Mouse (Mus musculus) gastrocnemius, postnatal 25 days (tissue): ENCODE data around the gene Naa15. TPM values are rescaled to one million over a fixed set of nuclear protein-coding genes. Genes with fewer than 3 reads are reported as not detected.
A peak's percentile ranks its signal among the peaks of the same experiment; 100 is the strongest.
"Not testable (repeated sequence)": the region's sequence is repeated elsewhere in the genome, so short reads cannot be mapped to it uniquely, and the experiment has no call there.

Experiments used
- DNase-seq: peaks from one replicate; pipeline ENCODE4 v3.0.0; 2022
- total RNA-seq, 2 experiments: library from RNA; stranded (reverse); gene quantifications; 1 replicate in 1 of 2; 2 replicates in 1 of 2; pipeline ENCODE4 v1.2.3; 2021

Gene Naa15
- total RNA-seq, 2 experiments from 2014 or later = 39.6 to 48.4 TPM

DNA sequence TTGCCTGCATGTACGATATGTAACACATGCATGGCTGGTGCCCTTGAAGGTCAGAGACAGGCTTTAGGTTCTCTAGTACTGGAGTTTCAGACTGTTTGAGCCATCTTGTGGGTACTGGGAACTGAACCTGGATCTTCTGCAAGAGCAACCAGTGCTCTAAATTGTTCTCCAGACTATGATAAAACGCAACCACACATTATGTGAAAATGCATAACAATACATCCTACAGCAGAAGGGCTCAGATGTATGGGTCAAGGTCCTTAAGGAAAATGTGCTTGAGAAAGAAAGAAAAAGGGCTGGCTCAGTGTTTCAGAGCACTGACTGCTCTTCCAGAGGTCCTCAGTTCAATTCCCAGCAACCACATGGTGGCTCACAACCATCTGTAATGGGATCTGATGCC, 21.3 kb upstream of the Naa15 start:
- DNase-seq = no peak

DNA sequence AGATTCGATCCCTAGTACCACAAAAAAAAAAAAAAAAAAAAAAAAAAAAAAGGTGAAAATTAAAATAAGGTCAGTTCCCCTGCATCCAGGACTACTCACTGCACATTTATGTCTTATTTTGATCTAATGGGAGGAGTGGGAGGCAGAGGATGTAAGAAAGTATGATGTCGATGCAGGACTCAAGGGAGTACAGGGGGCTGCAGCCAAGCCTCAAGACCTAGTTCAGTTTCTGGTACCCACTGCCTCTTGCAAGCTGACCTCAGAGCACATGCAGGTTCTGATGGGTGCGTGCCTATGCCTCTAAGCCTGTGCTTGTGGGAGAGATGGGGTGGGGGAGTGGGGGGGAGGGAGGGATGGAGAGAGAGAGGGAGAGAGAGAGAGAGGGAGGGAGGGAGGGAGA, 20.1 kb upstream of the Naa15 start:
- no peak for DNase-seq

DNA sequence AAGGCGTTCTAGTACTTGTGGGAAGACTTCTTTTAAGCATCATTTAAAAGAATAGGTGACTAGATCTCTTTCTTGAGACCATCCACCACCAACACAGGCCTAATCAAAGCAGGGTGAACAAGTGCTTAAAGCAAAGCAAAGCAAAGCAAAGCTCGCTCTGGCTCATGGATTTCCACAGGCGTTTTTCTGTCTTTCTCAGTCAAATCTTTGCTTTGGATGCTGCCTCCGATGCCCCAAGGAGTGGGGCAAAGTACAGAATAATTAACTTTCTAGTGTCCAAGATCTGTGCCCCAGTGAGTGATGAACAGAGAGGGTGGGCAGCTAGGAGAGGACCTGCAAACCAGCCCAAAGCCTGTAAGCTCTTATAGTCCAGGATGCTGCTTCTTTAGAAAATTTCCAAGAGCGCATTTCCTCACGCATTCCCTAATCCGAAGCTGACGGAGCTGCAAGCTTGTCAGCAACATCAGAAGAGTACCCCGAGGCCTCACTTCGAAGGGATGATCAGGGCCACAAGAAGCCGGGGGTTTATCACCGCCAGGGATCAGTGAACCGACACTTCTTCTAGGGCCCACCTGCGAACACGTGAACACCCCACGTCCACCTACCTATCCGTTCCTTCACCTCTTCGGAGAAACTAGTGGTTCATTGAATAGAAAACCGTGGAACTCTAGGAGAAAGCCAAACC, 19.3 kb upstream of the Naa15 start:
- no peak for DNase-seq

DNA sequence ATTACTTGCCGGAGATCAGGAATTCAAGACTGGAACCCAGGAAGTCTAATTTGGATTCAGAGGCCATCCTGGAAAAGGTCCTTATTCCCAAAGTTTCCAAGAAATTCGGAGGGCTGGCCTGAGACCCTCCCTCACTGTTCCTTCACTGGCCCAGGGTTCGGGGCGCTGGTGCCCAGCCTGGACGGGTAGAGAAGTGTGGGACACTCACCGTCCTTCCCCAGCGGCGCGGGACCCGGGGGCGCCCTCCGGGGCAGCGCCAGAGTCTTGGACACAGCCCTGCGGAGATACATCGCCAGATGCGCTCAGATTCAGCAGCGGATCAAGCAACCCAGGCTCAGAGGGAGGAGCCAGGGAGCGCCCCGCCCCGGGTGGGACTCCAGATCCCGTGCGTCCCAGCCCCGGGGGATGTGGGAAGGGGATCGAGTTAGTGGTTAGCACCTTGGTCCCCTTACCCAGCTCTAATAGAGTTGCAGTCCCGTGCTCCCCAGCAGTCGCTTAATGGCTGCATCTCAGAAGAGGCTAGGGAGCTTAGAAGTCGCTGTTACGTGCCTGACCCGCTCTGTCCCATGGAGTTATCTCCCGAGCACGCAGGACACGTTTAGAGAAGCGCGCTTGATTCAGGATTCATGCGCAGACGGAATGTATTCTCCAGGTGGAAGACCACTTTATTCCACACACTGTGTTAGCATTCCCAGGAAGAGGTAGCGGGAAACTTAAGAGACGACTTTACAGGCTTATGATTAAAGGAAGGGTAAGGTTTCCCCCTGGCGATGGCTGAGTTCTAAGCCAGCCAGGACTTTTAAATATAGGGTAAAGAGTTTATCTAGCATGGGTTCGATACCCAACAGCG, 18.5 kb upstream of the Naa15 start, which contains the start of gene Mgarp:
TSS of gene Mgarp (minus strand) at position 520 of the 850 bp plus-strand sequence.
- DNase-seq = peak; percentile 51

DNA sequence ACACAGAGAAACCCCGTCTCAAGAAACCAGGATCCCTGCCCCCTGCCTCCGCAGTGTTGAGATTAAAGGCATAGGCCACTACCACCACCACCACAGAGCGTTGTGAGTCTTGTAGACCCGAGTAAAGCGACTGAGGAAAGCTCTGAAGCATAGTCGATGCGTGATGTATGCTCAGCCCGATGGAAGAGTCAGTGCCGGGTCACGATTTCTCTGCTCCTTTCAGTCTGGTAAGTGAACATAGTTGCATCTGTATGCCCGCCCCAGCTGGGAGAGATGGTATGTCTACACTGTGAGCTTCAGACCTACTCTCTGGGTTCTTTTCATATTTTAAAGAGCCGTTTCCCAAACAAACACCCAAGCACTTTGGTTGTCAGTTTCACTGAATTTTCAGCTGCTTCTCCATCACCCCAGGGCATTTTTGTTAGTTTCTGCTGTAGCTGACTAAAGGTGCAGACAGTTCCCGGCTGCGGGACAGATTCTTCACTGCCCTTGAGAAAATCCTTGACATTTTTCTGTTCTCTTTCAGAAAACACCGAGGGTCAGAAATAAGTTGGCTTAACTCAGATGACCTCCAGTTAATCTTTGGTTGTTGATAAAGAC, 17.1 kb upstream of the Naa15 start:
- no peak for DNase-seq

DNA sequence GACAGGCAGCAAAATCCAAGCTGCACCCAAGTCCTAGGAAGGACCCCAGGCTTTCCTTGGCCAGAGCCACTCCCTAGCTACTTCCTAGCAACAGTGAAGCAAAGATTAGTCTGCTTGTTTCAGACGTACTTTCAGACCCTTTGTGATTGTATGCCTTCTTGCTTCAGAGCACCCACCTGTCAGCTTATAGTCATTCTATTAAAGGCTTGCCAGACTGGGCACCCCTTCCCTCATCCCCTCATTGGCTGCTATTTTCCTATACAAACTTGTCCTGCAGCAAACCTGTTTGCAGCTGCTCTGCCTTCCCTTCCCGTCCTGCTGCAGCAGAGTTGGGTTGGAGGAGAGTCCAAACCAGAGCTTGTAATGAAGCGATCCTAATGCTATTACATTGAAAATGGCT, 16.3 kb upstream of the Naa15 start:
- no peak for DNase-seq

DNA sequence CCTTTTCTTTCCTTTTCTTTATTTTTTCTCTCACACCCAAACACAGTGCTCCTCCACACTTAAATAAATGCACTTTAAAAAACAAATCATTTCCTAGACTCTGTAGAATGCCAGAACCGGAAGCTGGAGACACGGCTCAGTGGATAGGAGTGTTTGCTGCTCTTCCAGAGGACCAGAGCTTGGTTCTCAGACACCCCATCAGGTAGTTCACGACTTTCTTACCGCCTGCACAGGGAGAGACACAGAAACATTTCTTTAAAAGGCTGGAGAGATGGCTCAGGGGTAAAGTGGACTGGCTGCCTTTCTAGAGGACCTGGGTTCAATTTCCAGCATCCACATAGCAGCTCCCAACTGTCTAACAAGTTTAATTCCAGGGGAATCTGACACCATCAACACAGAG, 15.4 kb upstream of the Naa15 start:
- DNase-seq = no peak

DNA sequence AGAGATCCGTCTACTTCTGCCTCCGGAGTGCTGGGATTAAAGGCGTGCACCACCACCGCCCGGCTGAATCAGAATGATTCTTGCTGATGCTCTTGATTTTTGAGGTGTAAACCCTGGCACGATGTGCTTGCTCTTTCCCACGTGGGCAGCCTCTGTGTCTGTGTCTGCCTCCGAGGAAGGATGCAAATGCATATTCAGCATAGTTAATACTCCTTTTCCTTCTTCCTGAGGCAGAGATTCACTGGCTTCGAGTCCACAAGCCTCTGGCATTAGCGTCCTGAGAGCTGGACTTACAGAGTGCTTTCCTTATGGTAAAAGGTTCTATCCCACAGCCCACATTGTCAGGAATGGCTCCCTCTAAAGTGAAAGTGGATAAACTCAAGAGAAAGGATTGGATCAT, 14.3 kb upstream of the Naa15 start:
- DNase-seq = no peak

DNA sequence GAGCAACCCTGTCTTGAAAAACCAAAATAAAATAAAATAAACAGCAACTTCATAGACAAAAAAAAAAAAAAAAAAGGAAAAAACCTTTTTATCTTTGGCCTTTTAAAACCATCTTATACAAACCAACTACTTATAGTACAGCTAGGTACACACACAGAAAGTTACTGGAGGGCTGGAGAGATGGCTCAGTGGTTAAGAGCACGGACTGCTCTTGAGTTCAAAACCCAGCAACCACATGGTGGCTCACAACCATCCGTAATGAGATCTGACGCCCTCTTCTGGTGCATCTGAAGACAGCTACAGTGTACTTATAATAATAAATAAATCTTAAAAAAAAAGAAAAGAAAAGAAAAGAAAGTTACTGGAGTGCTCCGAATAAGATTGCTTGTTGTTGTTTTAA, 12.9 kb upstream of the Naa15 start:
- DNase-seq = not testable (repeated sequence)

DNA sequence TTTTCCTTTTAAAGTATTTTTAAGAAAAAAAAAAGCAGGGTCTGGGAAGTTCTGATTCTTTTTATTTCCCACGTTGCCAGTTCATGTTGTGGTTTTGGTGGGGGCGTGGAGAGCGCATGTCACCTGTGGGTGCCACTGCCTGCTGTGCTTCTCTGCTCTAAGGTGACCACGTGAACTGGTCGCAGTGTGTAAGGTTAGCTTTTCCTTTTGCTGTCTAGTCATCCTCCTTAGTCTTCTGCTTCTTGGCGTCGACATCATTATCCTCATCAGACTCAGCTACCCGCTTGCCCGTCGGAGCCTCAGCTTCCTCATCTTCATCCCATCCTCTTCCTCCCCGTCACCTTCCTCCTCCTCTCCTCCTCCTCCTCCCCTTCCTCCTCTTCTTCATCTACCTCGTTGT, 12.3 kb upstream of the Naa15 start:
- DNase-seq = no peak

DNA sequence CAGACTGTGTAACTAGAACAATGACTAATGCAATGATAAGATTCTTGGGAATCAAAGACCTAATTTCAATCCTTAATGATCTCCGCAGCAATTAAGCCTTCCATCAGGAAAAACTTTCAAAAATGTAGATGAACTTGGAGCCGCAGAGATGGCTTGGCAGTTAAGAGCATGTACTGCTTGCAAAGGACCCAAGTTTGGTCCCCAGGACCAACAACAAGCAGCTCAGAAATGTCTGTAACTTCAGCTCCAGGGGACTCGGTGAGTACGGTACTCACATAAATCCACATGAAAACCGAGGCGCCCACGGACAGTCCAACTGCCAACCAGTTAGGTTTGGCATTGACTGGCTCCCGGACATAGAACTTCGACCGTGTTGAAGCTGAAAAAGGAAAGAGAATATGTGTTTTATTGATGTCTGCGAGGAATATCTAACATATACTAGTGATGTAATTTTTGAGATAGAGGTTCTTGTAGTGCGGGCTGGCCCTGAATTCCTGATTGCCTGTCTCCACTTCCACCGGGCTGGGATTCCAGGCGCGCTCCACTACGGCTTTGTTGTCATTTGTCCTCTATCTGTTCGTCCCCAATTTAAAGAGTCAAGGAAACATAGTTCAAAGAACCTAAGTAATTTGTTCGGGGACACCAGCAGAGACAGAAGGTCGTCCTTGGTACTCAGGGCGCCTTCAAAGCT, 6.9 kb upstream of the Naa15 start:
- DNase-seq = no peak

DNA sequence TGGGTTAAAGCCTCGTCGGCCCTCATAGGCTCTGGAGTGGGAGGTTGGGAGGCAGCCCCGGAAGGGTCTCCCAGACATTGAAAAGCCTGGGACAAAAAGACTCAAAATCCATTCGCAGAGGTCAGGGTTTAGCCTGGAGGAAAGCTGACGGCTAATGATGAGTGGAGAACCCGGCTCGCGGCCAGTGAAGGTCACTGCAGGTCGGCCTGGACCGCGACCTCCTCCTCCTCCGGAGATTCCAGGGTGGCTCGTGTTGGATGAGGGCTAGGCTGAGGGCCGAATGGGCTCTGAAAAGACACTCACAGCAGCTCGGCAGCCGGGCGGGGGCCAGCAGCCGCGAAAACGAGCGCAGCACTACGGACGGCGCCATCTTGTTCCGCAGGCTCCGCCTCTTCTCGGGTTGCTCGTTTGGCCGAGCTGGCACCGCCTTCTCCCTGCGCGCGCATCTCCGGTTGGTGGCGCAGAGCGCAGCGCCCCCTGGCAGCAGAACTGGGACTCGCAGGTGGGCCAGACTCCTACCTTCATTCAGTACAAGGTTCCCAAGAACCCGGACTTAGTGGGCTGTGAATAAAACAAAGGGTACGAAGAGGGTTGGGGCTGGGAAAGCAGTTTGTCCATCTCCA, 6.3 kb upstream of the Naa15 start, which contains the start of gene Ndufc1:
TSS of gene Ndufc1 (minus strand) at position 428 of the 623 bp plus-strand sequence.
- DNase-seq = peak; percentile 90

DNA sequence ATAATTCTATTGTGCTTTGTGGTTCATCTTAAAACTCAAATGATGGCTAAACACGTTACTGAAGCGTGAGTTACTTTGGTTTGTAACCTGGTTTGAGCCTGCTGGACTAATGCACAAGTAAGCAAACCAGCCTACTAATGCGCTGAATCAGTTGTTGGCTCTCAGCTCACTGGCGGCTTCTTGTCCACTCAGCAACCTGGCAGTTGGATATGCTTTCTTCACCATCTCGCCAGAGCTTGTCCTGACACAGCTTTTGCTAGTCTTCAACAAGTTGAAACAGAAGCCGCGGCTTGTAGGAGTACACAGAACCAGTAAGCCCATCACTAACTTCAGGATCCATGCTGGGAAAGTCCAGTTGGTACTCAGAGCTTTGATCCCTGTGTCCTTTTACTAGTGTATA, 2.5 kb upstream of the Naa15 start:
- peak; percentile 59 for DNase-seq

DNA sequence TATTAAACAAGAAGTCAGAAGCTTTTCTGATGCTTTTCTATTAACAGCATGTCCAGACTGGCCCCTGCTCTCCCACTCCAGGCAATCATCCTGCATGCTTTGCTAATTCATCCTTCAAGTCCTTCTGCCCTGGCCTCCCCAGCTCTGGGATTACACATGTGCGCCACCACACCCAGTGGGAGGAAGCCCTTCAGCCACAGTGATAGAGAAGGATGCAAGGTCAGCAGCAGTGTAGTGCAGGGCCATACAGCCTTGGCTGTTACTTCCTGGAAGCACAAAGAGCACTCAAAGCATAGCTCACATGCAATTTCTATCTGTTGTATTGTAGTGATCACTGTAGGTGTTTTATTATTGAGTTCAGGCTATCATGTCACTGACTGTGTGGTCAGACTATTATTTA, 1.7 kb upstream of the Naa15 start:
- DNase-seq = no peak

DNA sequence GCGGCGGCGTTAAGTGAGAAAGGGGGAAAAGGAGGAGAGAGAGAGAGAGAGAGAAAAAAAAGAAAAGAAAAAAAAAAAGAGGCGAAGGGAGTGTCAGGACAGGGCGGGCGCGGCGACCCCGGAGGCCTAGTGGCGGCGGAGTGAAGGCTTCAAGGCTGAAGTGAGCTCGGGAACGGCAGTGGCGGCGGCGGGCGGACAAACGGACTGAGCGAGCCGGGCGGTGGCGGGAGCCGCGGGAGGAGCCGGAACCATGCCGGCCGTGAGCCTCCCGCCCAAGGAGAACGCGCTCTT, 1.1 kb downstream of the Naa15 start:
- no peak for DNase-seq

DNA sequence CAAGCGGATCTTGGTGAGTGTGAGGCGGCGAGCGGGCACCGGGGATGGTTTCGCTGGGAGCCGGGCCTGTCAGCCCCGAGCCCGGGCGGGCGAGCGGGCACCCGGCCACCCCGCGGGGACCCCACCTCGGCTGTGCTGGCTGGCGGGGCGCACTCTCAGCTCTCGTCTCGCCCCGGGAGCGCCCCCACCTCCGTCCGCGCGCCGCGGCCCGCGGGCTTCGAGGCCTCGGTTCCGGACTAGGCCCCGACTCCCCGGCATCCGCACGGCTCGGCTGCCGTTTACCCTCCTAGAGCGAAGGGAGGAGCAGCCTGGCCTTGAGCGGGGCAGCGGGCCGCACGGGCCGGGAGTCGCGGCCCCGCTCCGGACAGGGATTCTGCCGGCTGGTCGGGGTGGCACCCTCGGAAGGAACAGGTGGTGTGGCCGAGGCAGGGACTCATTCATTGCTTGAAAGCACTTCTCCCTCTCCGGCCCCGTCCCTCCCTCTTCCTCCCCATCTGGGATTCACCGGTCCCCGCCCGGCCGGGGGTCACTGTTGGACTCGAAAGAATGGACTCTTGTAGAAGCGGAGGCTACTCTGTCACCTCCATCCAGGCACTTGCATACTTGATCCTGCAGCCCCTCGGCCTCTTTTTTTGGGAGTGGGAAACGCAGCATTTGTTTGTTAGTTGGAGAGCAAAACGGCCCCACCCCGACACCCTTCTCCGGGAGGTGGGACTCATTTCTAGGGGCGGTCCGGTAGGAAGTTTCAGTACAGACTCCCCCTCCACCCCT, 1.6 kb downstream of the Naa15 start:
- peak; percentile 53 for DNase-seq

DNA sequence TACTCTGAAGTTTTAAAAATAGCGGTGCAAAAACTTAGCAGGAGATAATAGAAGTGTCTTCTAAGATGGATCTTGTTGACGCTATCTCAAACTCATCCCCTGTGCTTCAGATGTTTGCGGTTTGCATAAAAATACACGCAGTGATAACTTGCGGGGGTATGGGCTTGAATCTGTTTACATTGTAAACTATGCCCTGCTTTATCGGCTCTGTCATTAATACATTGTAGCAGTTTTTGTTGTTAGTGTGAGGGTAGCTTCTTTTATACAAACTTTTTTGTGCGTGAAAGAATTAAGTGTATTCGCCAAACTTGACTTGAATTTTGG, 2.1 kb downstream of the Naa15 start:
- no peak for DNase-seq

DNA sequence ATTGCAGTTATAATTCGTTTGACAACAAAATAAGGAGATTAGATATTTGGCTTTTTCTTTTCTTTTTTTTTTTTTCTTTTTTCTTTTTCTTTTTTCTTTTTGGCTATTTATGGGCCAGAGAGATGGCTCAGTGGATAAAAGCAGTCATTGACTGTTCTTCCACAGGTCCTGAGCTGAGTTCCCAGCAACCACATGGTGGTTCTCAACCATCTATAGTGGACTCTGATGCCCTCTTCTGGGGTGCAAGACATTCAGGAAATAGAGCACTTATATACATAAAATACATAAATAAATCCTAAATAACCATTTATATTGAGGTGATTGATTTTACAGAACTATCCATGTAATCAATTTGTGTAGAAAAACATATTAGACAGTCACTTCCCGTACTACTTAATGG, 2.5 kb downstream of the Naa15 start:
- DNase-seq = no peak

DNA sequence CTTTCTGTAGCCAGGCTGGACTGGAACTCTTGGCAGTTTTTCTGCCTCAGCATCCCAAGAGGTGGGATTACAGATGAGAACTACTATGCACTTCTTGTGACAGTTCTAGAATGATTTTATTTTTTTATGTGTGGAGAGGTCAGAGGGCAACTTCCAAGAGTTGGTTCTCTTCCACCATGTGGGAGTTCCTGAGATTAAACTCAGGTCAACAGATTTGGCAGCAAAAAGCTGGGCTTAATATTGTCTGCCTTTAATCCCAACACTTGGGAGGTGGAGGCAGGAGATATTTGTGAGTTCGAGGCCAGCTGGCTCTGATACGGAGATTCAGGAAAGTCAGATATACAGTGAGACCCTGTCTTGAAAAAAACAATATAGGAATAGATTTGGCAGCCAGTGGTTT, 3.0 kb downstream of the Naa15 start:
- DNase-seq = no peak

DNA sequence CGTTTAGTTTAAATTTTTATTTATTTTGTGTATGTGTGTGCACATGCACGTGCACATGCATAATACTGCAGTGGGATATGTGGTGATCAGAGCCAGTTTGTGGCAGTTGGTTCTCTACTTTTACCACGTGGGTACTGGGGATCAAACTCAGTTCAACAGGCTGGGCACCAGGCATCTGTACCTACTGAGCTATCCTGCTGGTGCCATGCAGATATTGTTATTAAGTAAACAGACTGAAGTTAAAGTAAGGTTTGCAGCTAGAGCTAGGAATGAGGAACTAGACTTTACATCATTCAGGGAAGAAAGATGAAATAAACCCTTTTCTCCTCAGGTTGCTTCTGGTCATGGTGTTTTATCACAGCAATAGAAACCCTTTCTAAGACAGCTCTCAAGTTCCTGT, 7.0 kb downstream of the Naa15 start:
- DNase-seq = no peak

DNA sequence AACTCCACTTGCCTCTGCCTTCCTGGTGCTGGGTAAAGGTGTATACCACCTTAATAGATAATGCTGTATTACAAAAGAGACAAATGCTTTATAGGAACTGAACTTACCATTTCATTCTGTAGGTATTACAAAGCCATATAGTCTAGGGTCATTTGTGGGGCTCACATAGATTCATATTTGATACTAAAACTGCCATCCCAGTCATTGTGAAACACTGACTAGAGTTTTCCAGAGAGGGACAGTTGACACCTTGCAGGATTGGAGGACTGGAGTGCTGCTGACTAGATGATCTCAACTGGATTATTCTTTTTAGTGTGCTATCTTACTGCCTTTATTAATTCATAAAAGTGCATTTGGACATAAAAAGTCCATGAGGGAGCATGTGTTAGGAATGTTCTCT, 10.4 kb downstream of the Naa15 start:
- no peak for DNase-seq

DNA sequence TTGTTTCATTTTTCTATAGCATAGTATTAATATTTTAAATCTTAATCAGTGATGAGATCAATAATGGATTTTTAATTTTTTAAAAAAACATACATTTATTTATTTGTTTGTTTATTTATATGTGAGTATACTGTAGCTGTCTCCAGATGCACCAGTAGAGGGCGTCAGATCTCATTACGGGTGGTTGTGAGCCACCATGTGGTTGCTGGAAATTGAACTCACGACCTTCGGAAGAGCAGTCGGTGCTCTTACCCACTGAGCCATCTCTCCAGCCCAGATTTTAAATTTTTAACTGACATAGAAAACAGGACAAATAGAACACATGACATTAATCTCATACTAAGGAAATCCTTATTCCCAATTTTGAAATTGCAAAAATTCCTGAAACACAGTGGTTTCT, 19.4 kb downstream of the Naa15 start:
- not testable (repeated sequence) for DNase-seq
